Mouse (Mus musculus) bone marrow, adult 2 months (tissue): Measurements from ENCODE around the gene Ndufb11. TPM values are rescaled to one million over a fixed set of nuclear protein-coding genes. Genes with fewer than 3 reads are reported as not detected.

Experiments
- H3K27ac ChIP-seq: fragments of 200-500 bp; 2 replicates; pipeline ENCODE4 v1.5.1; 2012; ENCODE audit warnings: low read depth, mild to moderate bottlenecking, control low read depth, inconsistent platforms, low read length; ENCODE audit not compliant: control insufficient read depth, poor library complexity, insufficient read depth
- H3K4me1 ChIP-seq: fragments of 200-500 bp; 2 replicates; pipeline ENCODE4 v1.6.1; 2011; ENCODE audit warnings: low read length; ENCODE audit not compliant: control insufficient read depth, insufficient read depth
- H3K4me3 ChIP-seq: fragments of 200-500 bp; replicated peaks from 2 replicates; pipeline ENCODE3; 2011; ENCODE audit warnings: mild to moderate bottlenecking, low read depth, low read length, control low read depth; ENCODE audit not compliant: control insufficient read depth
- CTCF ChIP-seq: fragments of 200-500 bp; IDR thresholded peaks from 2 replicates; pipeline ENCODE4 v1.5.1; 2011; ENCODE audit warnings: low read length, control low read depth; ENCODE audit not compliant: control insufficient read depth, insufficient read depth
- POLR2A ChIP-seq: fragments of 200-500 bp; IDR thresholded peaks from 2 replicates; pipeline ENCODE4 v1.6.1; 2011; ENCODE audit warnings: low read depth, mild to moderate bottlenecking, control low read depth, low read length, borderline replicate concordance; ENCODE audit not compliant: control insufficient read depth
- WGBS: fragments of 180-500 bp; shearing (Covaris S2); methylation state at CpG from one replicate; pipeline ENCODE4 v1.1.7; 2018; 5-methylcytosine and 5-hydroxymethylcytosine counted together
- polyA plus RNA-seq: library from polyadenylated mRNA; stranded (reverse); fragments of >200 nt; gene quantifications from 2 replicates; pipeline ENCODE4 v1.2.4, GENCODE M21; 2011; ENCODE audit warnings: low replicate concordance; ENCODE audit not compliant: missing spikeins, insufficient read depth, insufficient read length

Gene Ndufb11
- 86.5 and 146 TPM in 2 replicates for polyA plus RNA-seq

- Histone ChIP-seq H3K27ac (peak within 1 kb of the TSS; percentile 87), H3K4me3 (peak within 1 kb of the TSS; percentile 92), H3K4me1 (no peaks in the 10 kb centered on the region)
- TF ChIP-seq CTCF (no peak), POLR2A (peak; percentile 56; the same call in 1 of the 2 replicates)
- 7% methylated on average over 49 of the region's 49 CpGs for WGBS
Observed at GRCm38 (mm10) chrX:20617176-20617902, at the start of gene Ndufb11, which contains the start of gene Rbm10. TSS of gene Ndufb11 (minus strand) at chrX:20617619. TSS of gene Rbm10 (plus strand) at chrX:20617503.

DNA sequence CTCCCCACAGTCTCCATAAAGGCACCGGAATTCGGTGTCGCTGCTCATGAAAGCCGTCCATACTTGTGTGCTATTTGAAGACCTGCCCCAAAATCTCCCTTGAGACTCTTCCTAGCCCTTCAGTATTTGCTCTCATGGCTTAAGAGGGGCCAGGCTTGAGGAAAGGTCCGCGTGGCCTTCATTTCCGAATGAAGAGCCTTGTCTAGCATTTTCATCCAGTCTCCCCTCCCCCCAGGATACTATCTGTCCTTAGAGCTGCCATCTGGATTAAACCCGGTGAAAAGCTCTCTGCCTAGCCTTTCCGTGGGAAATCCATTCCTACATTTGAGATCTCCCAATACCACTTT lies 46.0 kb upstream of the Ndufb11 start:
- H3K27ac ChIP-seq, result no peak overlapping the region
- TF ChIP-seq POLR2A (no peak), CTCF (no peak)
- WGBS, result 6% methylated on average over 9 of the region's 9 CpGs
- H3K4me1 ChIP-seq, result no peaks in the 10 kb centered on the region
- peak overlapping the region; percentile 99 for H3K4me3 ChIP-seq

DNA sequence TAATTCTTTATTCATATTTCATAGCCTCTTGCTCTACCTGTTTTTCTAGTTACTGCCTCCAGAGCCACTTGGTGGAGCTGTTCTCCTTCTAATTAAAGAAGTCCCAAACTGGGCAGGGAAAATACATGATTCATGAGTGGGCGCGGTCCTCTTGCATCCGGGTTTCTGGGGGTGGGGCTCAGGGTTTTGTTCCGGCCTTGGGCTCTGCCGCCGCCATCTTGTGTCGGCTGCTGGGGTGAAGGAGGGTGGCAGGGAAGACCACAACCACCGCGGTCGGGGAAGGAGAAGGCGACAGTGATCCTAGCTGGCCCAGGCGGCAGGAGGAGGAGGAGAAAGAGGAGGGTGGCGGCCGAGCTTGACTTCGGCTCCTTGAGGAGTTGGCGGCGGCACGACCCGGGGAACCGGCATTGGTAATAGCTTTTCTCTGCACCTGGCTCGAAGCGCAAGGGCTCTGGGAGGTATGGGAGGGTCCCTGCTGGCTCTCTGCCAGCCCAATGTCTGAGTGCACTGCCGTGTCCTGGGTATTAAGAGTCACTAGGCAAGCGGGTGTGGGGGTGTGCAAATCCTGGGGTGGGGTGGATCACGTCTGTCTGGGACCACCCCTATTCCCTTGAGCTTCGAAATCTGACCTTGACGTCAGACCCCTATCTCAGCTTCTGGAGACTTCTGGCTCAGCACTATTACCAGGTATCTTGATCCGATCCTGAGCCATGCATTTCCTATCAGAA lies 45.5 kb upstream of the Ndufb11 start:
- no peak for TF ChIP-seq CTCF
- peak; percentile 67; the same call in 1 of the 2 replicates for TF ChIP-seq POLR2A
- 14% methylated on average over 27 of the region's 28 CpGs for WGBS
- Histone ChIP-seq H3K4me3 (peak overlapping the region; percentile 99), H3K4me1 (no peaks in the 10 kb centered on the region), H3K27ac (peak overlapping the region; percentile 75)

DNA sequence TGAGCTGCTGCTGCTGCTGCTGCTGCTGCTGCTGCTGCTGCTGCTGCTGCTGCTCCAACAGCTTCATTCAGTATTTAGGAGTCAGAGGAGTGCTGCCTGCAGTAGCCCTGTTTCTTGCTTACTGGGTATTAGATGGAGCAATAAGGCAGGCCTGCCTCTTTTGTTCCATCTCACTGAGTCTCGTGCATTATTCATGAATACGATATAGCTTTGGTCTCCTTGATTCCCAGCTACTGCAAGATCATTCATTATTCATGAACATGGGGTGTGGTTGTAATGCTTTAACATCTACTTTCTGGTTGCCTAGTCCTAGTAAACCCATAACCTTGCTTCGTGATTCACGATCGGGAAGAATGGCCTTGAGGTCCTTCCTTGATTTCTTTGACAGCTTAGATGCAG lies 44.9 kb upstream of the Ndufb11 start:
- Histone ChIP-seq H3K4me3 (no peak overlapping the region), H3K4me1 (no peaks in the 10 kb centered on the region; the same call in 1 of the 2 replicates), H3K27ac (no peak overlapping the region)
- WGBS, result 28% methylated on average over 5 of the region's 5 CpGs
- TF ChIP-seq POLR2A (no peak), CTCF (no peak)

DNA sequence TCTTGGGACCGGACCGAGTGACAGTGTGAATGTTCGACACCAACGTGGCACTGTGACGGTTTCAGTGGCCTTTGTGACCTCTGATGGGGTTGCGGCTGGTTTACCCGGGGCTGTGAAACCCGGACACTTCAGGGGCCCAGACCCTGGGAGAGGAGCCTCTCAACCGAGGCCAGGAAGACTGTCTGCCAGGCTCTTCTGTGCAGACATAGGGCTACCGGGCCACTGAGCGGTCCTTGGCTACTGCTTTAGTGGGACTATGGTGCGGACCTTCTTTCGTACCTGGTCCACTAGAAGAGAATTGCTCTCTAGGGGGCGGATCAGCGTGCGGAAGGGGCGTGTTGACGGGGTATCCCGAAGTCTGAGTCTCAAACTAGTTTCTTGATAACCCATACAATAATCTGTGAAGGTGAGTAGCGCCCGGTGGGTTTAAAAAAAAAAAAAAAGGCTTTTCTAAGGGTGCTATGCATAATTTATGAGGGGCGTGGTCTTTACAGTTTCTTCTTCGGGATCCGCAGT lies 41.5 kb upstream of the Ndufb11 start:
- Histone ChIP-seq H3K4me1 (no peaks in the 10 kb centered on the region; the same call in 1 of the 2 replicates), H3K27ac (peak overlapping the region; percentile 7), H3K4me3 (peak overlapping the region; percentile 77)
- TF ChIP-seq POLR2A (no peak), CTCF (no peak)
- 16% methylated on average over 24 of the region's 24 CpGs for WGBS

- Histone ChIP-seq H3K4me3 (peak within 1 kb of the TSS; percentile 77), H3K27ac (peak within 1 kb of the TSS; percentile 39), H3K4me1 (no peaks in the 10 kb centered on the region; the same call in 1 of the 2 replicates)
- TF ChIP-seq CTCF, result no peak
- peak; percentile 27; the same call in 1 of the 2 replicates for TF ChIP-seq POLR2A
- WGBS, result 8% methylated on average over 27 of the region's 27 CpGs
Observed at GRCm38 (mm10) chrX:20658026-20658652, 40.7 kb upstream of the Ndufb11 start, which contains the start of gene Uba1. TSS of gene Uba1 (plus strand) at chrX:20658326.

DNA sequence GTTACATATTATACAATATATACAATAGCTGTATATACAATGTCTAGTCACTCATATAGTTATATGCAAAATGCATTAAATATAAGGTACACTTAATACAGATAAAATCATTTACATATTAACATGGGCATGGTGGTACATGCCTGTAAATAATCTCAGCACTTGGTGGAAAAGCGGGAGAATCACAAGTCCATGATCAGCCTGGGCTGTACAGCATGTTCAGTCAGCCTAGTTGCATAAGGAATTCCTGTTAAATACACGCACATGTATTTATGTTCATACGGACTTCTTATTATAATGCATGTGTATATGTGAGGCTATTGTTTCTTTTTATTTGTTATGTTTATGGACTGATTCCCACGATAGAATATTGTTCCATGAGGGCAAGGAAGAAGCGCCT lies 40.2 kb upstream of the Ndufb11 start:
- WGBS, result 14% methylated on average over 5 of the region's 5 CpGs
- H3K4me1 ChIP-seq, result no peaks in the 10 kb centered on the region; the same call in 1 of the 2 replicates
- no peak overlapping the region for H3K4me3 ChIP-seq
- H3K27ac ChIP-seq, result no peak overlapping the region
- TF ChIP-seq CTCF (no peak), POLR2A (no peak)
